Mouse (Mus musculus) G1E (cell line): ENCODE data around the gene Nrcam.

ENCODE experiments used
- CTCF ChIP-seq: IDR thresholded peaks from 2 replicates; pipeline ENCODE4 v1.5.1; 2012; ENCODE audit warnings: low read depth, low read length, inconsistent platforms, mixed read lengths
- GATA1 ChIP-seq: IDR thresholded peaks from 2 replicates; pipeline ENCODE4 v1.6.1; 2012; ENCODE audit warnings: borderline replicate concordance, low read length, inconsistent platforms, mixed read lengths

DNA sequence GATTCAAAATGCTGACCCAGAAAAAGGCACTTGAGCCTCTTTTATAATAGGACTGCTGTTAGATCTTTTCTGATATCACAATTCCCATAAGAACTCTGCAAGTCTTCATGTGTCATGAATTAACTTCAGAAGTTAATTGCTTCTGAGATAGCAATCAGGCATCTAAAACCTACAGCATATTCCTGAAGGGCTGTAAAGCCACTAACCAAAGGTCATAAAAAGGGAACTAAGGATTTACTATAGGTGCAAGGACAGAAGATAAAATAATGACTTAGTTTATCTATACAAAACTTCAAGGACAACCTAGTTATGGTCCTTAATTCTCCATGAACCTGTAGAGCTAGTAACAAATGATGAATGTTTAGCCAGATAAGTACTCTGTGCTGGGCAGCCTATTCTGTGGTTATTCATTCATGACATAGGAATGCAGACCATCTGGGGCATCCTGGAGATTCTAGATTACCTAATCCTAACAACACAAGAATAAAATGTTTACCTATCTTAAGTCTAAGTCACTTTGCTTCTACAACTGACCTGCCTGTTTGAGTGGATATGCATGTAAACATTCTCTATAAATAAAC lies 310.7 kb downstream of the Nrcam start:
- TF ChIP-seq CTCF (no peak), GATA1 (no peak)
